Mouse (Mus musculus) brain, embryonic 14.5 days (tissue): ENCODE data around the gene Irak2. TPM values are rescaled to one million over a fixed set of nuclear protein-coding genes. Genes with fewer than 3 reads are reported as not detected.
"Not testable (repeated sequence)": the region's sequence is repeated elsewhere in the genome, so short reads cannot be mapped to it uniquely, and the experiment has no call there.

Experiments
- DNase-seq: peaks from one replicate; pipeline ENCODE4 v3.0.0-alpha.2; 2011; ENCODE audit warnings: low read depth
- CTCF ChIP-seq: fragments of 200-500 bp; IDR thresholded peaks from 2 replicates; pipeline ENCODE4 v1.5.1; 2012; ENCODE audit warnings: inconsistent platforms, mild to moderate bottlenecking, moderate library complexity, borderline replicate concordance; ENCODE audit not compliant: insufficient read depth, insufficient read length; ENCODE audit errors: extremely low read depth
- POLR2A ChIP-seq: fragments of 200-500 bp; IDR thresholded peaks from 2 replicates; pipeline ENCODE4 v1.6.1; 2012; ENCODE audit warnings: mild to moderate bottlenecking, inconsistent platforms, borderline replicate concordance; ENCODE audit not compliant: poor library complexity, insufficient read depth, insufficient read length, severe bottlenecking; ENCODE audit errors: extremely low read depth
- polyA plus RNA-seq: library from polyadenylated mRNA; depleted of rRNA; stranded (reverse); fragments of >200 nt; gene quantifications from 2 replicates; pipeline ENCODE4 v1.2.3, GENCODE M21; 2012

Irak2 gene
- polyA plus RNA-seq, 1 experiment: 4.2 TPM

DNA sequence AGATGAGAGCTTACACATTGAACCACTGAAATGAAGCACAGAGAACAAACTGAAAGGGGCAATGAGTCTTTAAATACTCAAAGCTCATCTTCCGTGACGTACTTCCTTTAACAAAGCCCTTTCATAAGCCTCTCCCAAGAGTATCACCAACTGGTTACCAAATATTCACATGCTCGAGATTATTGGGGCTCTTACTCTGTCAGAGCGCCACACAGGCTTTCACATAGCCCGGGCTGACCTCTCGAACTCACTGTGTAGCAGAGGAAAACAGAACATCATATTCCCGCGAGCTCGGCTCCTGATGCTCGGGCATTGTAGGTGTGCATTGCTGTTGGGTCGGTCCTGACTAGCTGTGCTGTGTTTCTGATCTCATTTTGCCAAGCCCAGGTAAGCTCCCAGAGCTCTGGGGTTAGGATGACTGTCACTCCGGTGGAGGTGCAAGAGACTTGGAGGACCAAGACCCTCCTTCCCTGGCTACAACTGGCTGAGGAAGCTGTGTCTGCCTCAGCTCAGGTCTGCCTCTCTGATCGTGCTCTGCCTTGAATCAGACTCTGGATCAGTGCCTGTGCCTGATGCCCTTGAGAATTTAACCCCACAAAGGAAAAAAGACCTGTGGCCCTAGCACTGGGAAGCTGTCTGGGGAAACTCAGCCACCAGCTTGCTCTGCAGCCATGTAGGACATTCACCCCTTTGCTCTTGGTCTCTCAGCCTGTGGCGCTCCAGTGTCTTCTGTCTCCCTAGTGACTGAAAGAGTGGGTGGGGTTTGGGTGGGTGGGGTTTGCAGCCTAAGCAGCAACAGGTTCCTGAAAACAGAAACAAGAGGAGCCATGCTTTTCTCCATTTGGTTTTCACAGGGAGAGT is 22.5 kb downstream of the Irak2 start:
- no peak for TF ChIP-seq CTCF
- no peak for TF ChIP-seq POLR2A
- DNase-seq: no peak

DNA sequence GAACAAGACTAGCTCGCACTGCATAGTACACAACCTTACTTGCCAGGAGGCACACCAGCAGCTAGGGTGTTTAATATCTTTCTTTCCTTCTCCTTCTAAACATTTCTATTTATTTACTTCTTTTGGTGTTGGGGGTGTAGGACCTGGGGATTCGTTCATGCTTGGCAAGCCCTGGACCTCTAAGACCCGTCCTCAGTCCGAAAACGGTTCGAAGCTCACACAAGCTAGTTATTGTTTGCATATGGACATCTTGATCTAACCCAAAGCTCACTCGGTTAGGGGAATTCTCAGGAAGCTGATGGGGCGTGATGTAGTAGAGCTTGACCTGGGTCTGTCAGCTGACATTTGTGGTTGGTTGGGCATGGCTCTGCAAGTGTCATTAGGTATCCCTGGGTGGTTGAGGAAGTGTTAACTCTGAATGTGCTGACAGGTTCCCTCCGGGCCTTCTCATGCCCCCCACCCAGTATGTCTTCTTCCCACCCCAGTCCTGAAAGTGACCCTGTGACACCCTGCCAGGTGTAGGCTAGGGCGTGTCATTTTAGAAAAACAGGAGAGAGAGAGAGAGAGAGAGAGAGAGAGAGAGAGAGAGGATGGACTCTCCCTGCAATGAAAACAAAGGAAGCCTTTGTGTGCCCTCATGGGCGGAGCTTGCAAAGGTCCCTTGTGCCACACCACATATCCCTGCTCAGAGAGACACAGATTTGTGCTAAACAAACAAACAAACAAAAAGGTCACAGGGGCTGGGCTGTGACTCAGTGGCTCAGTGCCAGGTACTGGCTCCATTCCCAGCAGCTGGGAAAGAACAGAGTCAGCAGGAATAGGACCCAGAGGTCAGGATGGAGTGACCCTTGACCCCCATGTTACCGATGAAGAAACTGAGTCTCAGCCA is 23.3 kb downstream of the Irak2 start:
- TF ChIP-seq POLR2A (no peak), CTCF (no peak)
- peak; percentile 12 for DNase-seq

DNA sequence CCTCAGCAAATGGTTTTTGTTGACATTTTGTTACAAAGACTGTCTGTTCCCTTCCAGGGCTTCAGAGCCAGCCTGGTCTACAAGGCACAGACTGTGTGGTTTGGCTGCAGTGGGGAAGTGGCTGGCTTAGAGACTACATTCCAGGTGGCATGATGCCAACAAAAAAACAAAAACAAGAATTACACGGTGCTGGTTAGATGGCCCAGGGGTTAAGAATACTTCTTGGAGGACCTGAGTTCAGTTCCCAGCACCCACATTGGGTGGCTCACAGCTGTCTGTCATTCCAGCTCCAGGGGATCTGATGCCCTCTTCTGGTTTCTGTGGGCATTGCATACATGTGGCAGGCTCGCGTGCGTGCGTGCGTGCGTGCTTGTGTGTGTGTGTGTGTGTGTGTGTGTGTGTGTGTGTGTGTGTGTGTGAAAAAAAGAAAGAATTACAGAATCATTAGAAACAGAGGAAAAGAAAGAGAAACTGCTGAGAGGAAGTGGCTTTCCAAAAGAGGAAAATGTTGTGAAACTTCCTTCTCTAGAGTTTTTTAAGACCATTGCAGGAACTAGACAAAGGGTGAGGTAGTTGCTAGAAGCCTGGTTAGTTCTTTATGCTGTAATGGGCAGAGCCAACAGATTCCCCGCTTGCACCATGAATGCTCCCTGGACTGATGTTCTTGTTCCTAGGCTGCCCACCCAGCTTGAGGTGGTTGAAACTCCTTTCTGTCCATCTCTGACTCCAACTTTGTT is 24.9 kb downstream of the Irak2 start:
- no peak; the same call in 1 of the 2 replicates for TF ChIP-seq CTCF
- no peak for TF ChIP-seq POLR2A
- no peak for DNase-seq

DNA sequence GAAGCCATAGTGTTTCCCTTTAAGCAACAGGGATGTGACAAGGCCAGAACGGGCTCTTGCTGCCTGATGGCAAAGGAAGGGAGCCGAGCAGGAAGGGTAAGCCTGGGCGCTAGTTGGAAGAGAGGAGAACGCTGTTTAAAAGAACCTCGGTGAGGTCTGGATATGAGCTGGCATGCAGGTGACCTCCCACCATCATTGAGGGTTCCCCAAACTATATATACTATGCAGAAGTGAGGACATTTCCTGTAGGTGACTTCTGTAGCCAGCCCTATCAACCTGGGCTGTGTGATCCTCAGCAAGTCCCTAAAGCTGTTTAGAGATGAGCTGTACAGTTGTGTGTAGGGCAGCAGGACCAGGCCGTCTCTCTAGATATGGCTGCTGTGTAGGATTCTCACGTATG is 26.0 kb downstream of the Irak2 start:
- no peak for DNase-seq
- no peak for TF ChIP-seq CTCF
- no peak for TF ChIP-seq POLR2A

DNA sequence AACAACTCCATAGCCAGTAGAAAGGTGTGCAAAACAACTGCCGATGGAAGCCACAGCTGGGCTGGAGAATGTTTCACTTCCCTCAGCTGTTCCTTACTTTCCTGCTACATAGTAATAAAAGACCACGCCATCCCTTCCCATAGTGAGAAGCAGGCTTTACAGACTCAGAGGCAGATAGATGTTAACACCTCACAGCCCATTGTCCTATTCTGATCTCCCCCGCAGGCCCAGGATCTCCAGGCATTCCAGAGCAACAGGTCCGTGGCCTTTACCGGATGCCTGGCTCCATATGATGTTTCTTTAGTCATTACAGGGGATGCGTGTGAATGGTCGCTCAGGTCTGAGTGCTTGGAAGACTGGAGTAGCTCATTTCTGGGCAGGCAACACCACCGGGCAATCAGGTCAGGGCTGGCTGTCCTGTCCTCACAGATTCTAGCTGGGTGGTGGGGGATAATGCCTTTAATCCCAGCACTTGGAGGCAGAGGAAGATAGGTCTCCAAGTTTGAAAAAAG is 29.4 kb downstream of the Irak2 start:
- no peak for DNase-seq
- TF ChIP-seq POLR2A: no peak
- TF ChIP-seq CTCF: no peak

DNA sequence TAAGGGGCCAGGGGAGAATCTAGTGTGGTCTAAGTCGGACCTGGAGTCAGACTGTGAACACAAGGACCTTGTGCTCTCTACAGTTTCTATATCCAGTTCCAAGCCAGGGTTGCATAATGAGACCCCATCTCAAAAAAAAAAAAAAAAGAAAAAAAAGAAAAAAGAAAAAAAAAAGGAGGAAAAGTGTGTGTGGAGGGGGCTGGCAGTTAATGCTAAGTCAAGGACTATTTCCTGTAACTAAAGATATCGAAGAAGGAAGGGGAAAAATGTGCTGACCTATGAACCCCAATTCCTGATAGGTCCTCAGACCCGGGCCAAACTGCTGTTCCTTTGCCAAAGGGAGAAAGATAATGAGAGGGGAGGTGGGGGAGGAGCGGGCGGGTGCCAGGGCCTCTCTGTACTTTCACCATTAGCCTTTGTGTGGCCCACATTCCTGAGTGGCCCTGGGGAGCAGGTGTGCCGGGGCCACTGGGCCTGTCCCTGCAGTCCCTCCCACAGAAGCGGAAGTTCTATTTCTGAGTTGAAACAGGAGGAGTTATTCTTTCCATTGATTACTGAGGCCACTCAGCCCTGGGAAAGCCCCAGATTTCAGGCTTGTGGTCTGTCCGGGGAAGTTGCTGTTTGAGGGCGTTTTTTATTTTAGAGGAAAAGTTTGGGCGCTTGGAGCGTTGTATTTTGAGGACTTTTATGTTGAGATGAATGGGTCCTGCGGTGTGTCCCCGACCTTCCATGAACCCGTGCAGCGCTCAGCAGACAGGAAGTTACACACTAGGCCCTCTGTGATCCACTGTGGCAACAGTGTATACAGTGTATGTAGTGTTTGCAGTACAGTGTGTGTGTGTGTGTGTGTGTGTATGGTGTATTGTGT is 30.3 kb downstream of the Irak2 start:
- no peak for TF ChIP-seq CTCF

DNA sequence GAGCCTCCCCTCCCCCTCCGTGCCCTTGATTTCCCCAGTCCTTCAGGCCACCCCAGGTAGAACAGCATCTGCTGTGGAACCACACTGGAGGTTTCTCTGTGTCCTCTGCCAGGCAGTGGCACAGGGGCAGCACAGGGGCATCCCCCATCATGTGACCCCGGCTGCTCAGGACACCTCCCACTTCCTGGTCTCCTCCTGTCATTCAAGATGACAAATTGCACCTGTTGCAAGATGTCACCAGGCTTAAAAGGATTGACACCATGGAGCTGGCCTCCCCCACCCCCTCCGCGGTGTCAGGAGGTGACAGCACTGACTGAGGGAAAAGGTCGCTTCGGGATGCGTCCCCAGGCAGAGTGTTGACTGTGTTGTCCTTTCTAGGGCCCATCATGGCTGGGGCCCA is 31.6 kb downstream of the Irak2 start:
- TF ChIP-seq POLR2A (no peak), CTCF (no peak)
- DNase-seq: no peak

More for the DNA sequence above, 30.3 kb downstream of the Irak2 start:
- DNase-seq: peak; percentile 19

DNA sequence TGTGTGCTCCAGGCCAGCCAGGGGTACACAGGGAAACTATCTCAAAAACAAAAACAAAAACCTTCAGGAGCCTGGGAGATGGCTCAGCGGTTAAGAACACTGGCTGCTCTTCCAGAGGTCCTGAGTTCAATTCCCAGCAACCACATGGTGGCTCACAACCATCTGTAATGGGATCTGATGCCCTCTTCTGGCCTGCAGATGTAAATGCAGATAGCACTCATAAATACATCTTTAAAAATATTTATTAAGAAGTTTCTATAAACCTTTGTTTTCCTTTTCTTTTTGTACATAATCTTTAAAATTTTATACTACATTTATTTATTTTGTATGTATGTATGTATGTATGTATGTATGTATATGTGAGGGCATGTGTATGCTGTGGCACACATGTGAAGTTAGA is 33.8 kb downstream of the Irak2 start:
- DNase-seq: not testable (repeated sequence)

DNA sequence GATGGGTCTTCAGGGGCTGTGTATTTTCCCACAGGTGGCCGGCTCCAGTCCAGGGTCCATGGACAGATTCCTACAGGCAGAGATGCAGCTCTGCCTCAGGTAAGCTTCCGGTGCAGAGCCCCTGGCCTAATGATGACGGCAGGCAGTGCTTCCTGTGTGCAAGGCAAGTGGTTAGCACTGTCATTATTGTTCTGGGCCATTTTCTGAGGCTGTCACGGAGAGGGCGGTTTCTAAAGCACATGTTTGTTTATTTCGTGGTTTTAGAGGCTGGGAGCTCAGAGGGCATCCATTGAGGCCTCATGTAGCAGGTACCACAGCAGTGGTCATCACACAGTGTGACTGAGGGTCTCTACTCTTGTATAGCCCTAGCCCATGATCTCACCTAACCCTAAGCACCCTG is 34.7 kb downstream of the Irak2 start:
- DNase-seq: no peak
- TF ChIP-seq POLR2A (no peak), CTCF (no peak)

DNA sequence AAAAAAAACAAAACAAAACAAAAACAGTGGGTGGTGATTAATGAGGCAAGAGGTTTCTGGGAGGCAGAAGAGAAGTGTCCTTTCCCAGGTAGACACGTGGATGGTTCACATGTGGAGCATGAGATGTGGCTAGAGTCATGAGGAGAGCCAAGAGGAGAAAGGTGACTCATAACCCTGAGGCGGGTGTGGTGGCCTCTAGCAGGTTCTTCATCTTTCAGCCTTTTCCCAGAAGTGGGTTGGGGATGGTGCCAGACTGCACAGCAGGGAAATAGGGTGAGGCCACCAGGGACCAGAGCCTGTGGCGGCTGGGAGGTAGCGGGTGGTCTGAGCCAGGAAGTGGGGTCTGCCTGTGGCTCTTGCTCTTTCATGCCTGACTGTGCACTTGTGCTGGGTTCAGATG is 37.0 kb downstream of the Irak2 start:
- DNase-seq: no peak
- TF ChIP-seq CTCF: no peak
- no peak for TF ChIP-seq POLR2A
